Mouse (Mus musculus): ENCODE measurements around the gene Fmo2. TPM values are rescaled to one million over a fixed set of nuclear protein-coding genes. Genes with fewer than 3 reads are reported as not detected.

The Fmo2 gene
- polyA plus RNA-seq, 1 experiment = not detected

DNA sequence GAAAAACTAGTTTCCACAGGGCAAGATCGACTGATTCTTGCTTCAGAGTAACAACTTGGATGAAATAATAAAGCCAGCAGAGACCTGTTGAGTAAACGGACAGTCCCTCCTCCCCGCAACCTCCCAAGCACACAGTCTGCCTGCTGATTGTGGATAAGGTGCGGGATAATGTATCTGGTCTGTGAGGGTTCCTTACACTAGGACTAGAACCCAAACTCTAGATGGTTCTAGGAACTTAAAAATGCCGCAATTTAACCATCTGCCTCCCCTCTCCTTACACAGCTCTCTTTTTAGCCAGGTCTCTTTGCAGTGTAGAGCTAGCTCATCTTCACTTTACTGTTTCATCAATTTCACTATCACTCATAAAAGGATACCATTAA is 66.0 kb downstream of the Fmo2 start:
- TF ChIP-seq GATA1 (IDR thresholded peaks at IDR 0.05; ENCODE audit: low read length) = no peak

DNA sequence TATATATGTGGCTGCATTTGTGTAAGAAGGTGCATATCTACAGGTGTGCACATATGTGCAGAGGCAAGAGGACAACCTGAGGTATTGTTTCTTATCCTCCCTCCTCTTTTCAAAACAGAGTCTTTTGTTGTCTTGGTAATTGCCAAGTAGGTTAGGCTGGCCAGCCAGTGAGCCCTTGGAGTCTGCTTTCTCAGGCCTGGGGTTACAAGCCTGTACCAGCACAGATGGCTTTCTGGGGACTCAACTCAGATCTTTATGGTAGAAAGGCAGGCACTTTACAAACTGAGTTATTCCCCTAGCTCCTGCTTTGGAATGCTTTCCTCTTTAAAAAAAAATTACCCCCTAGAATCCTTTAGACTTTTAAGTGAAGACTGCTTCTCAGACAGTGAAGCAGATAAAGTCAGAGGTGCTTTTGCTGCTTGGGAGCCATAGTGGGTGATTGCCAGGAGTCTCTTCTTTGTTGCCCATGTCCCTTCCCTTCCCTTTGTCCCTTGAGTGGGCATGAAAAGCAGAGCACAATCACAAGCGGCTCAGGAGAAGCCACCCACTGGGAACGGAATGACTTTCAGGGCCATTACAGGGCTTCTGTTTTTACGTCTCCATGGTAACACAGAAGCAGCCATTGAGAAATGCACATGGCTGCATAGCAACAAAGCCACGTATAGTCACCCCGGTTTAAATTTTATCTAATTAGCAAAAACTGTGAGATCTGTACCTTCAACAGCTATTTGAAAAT is 66.5 kb downstream of the Fmo2 start:
- TF ChIP-seq GATA1 (IDR thresholded peaks at IDR 0.05; ENCODE audit: low read length) = no peak

Other genes with a start within 250 kb of the Fmo2 start
- gene Myocos, start 240.5 kb downstream of the Fmo2 start, polyA plus RNA-seq (2012) = not detected in 2 replicates
- 68.4 and 70.7 TPM in 2 replicates for gene Prrc2c, start 158.2 kb downstream of the Fmo2 start, polyA plus RNA-seq (2012)
- gene Fmo4, start 84.8 kb downstream of the Fmo2 start, polyA plus RNA-seq (2012) = not detected in 2 replicates
- not detected in 2 replicates for gene Fmo1, start 32.1 kb downstream of the Fmo2 start, polyA plus RNA-seq (2012)
- not detected in 2 replicates for gene Fmo6, start 38.8 kb upstream of the Fmo2 start, polyA plus RNA-seq (2012)
- not detected in 2 replicates for gene Fmo3, start 85.8 kb upstream of the Fmo2 start, polyA plus RNA-seq (2012)
- not detected in 2 replicates for gene Mroh9, start 186.9 kb upstream of the Fmo2 start, polyA plus RNA-seq (2012)